Mouse (Mus musculus) G1E (cell line): ENCODE results near the gene Ap3d1.

Source experiments
- CTCF ChIP-seq: IDR thresholded peaks from 2 replicates; pipeline ENCODE4 v1.5.1; 2012; ENCODE audit warnings: low read depth, low read length, inconsistent platforms, mixed read lengths
- TAL1 ChIP-seq: conservative IDR thresholded peaks from 2 replicates; pipeline ENCODE4 v1.6.1; 2012; ENCODE audit warnings: low read depth, low read length, inconsistent platforms, mixed read lengths

GRCm38 (mm10) chr10:80674161-80674711 lies 67.8 kb downstream of the Ap3d1 start:
- no peak for TF ChIP-seq CTCF
- TF ChIP-seq TAL1: no peak
